Mouse (Mus musculus) lung, postnatal 25 days (tissue): ENCODE results near the gene Fmod.
A peak's percentile ranks its signal among the peaks of the same experiment; 100 is the strongest.

Experiments used
- DNase-seq: peaks from one replicate; pipeline ENCODE4 v3.0.0; 2022; ENCODE audit warnings: low spot score

The Fmod gene

GRCm38 (mm10) chr1:134076789-134077188, 39.7 kb downstream of the Fmod start:
- no peak for DNase-seq

- DNase-seq, result no peak
These were observed 40.5 kb downstream of the Fmod start for GRCm38 (mm10) chr1:134077389-134078060.

GRCm38 (mm10) chr1:134078061-134078795, 41.2 kb downstream of the Fmod start:
- no peak for DNase-seq

- peak; percentile 97 for DNase-seq
These were observed 41.9 kb downstream of the Fmod start, which contains the start of gene Btg2 for GRCm38 (mm10) chr1:134078802-134079476. Gene Btg2, minus strand, starts transcription at chr1:134079120.

- DNase-seq, result peak; percentile 87
These were observed 42.6 kb downstream of the Fmod start for GRCm38 (mm10) chr1:134079477-134080163.

- DNase-seq, result no peak
These were observed 43.4 kb downstream of the Fmod start for GRCm38 (mm10) chr1:134080406-134080805.

GRCm38 (mm10) chr1:134080881-134081450, 43.9 kb downstream of the Fmod start:
- no peak for DNase-seq

- peak; percentile 57 for DNase-seq
These were observed 46.0 kb downstream of the Fmod start for GRCm38 (mm10) chr1:134082987-134083516.

GRCm38 (mm10) chr1:134083676-134084075, 46.6 kb downstream of the Fmod start:
- DNase-seq, result peak; percentile 26

GRCm38 (mm10) chr1:134084128-134084527, 47.1 kb downstream of the Fmod start:
- DNase-seq, result no peak

GRCm38 (mm10) chr1:134086017-134086416, 49.0 kb downstream of the Fmod start:
- no peak for DNase-seq

GRCm38 (mm10) chr1:134086811-134087398, 49.9 kb downstream of the Fmod start:
- DNase-seq, result peak; percentile 18

- DNase-seq, result no peak
These were observed 52.0 kb downstream of the Fmod start for GRCm38 (mm10) chr1:134089074-134089473.

- DNase-seq, result no peak
These were observed 54.8 kb downstream of the Fmod start for GRCm38 (mm10) chr1:134091851-134092250.

- no peak for DNase-seq
These were observed 55.3 kb downstream of the Fmod start for GRCm38 (mm10) chr1:134092368-134092767.

GRCm38 (mm10) chr1:134092852-134093770, 56.1 kb downstream of the Fmod start:
- peak; percentile 97 for DNase-seq

- peak; percentile 80 for DNase-seq
These were observed 56.9 kb downstream of the Fmod start for GRCm38 (mm10) chr1:134093771-134094526.

GRCm38 (mm10) chr1:134095033-134095612, 58.1 kb downstream of the Fmod start:
- peak; percentile 28 for DNase-seq

- no peak for DNase-seq
These were observed 58.7 kb downstream of the Fmod start for GRCm38 (mm10) chr1:134095721-134096120.
